Mouse (Mus musculus): ENCODE results near the gene Ptx4.

- TF ChIP-seq CTCF (IDR thresholded peaks at IDR 0.05; ENCODE audit: extremely low read depth, insufficient read depth, low read length) = no peak
- TF ChIP-seq POLR2A (IDR thresholded peaks at IDR 0.05; ENCODE audit: extremely low read depth, insufficient read depth, low read length) = no peak
These were observed 9.3 kb upstream of the Ptx4 start for GRCm38 (mm10) chr17:25111220-25111619.
